8 mouse cellular contexts compared by ENCODE assay signal in genomic region chr14:78725307-78725956, GRCm38 (mm10). TPM values are rescaled to one million over a fixed set of nuclear protein-coding genes. Genes with fewer than 3 reads are reported as not detected.
DNase-seq lines count a peak whose midpoint lies in the region; ATAC-seq and TF ChIP-seq lines count a peak whose summit lies in the region.

No protein-coding gene starts in this region.

- DNase-seq in thymus, adult 2 months, result peak; percentile 11
- no peak for DNase-seq in thymus, adult 18-20 months
- DNase-seq in liver, postnatal 0 days, result no peak
- no peak for DNase-seq in cerebellum, adult 9-11 months

- no peak for TF ChIP-seq CTCF in thymus, adult 2 months (IDR thresholded peaks at IDR 0.05; ENCODE audit: borderline replicate concordance, control insufficient read depth, extremely low read depth, insufficient read depth, low read length, poor library complexity)
- no peak for TF ChIP-seq CTCF in liver, postnatal 0 days (IDR thresholded peaks at IDR 0.05; ENCODE audit: low read depth)

- H3K27me3 ChIP-seq in thymus, adult 2 months (ENCODE audit: control insufficient read depth, insufficient read depth, low read length), result no peaks in the 10 kb centered on the region; the same call in 1 of the 2 replicates
- H3K27me3 ChIP-seq in forebrain, embryonic 15.5 days, result peaks cover 8% of the 10 kb centered on the region; the same call in 1 of the 2 replicates
- H3K27me3 ChIP-seq in liver, postnatal 0 days (ENCODE audit: insufficient read depth, low read length), result peaks cover 3% of the 10 kb centered on the region; the same call in 1 of the 2 replicates
- peaks cover 9% of the 10 kb centered on the region; the same call in 1 of the 2 replicates for H3K27me3 ChIP-seq in neural tube, embryonic 13.5 days

- peak; percentile 60; the same call in 1 of the 2 replicates for ATAC-seq in forebrain, embryonic 15.5 days (replicated peaks)
- peak; percentile 59 for ATAC-seq in inflammation-experienced regulatory T-cells, adult 6 months
- ATAC-seq in liver, postnatal 0 days, result peak; percentile 53
- ATAC-seq in neural tube, embryonic 13.5 days (ENCODE audit: low read depth), result peak; percentile 59
- ATAC-seq in erythroid progenitor cell, adult 5-6 weeks (replicated peaks; ENCODE audit: low FRiP score, poor library complexity, severe bottlenecking), result no peak

- TF ChIP-seq EP300 in liver, postnatal 0 days (IDR thresholded peaks at IDR 0.05; ENCODE audit: low read depth), result no peak

- 29% methylated on average over 26 of the region's 26 CpGs for WGBS in thymus, adult 2 months
- 4% methylated on average over 26 of the region's 26 CpGs for WGBS in forebrain, embryonic 15.5 days
- WGBS in liver, postnatal 0 days (ENCODE audit: insufficient replicate concordance), result 4% methylated on average over 26 of the region's 26 CpGs
- WGBS in neural tube, embryonic 13.5 days, result 1% methylated on average over 26 of the region's 26 CpGs

- H3K36me3 ChIP-seq in thymus, adult 2 months (ENCODE audit: control insufficient read depth, insufficient read depth, low read length), result no peaks in the 10 kb centered on the region
- no peaks in the 10 kb centered on the region for H3K36me3 ChIP-seq in forebrain, embryonic 15.5 days
- no peaks in the 10 kb centered on the region for H3K36me3 ChIP-seq in liver, postnatal 0 days (replicated peaks; ENCODE audit: insufficient read depth, low read length)
- H3K36me3 ChIP-seq in neural tube, embryonic 13.5 days, result no peaks in the 10 kb centered on the region

- H3K9ac ChIP-seq in forebrain, embryonic 15.5 days (replicated peaks), result peak overlapping the region; percentile 57
- peak overlapping the region; percentile 68 for H3K9ac ChIP-seq in liver, postnatal 0 days (replicated peaks)
- H3K9ac ChIP-seq in neural tube, embryonic 13.5 days, result peak overlapping the region; percentile 80

- no peaks in the 10 kb centered on the region for H3K9me3 ChIP-seq in forebrain, embryonic 15.5 days
- H3K9me3 ChIP-seq in liver, postnatal 0 days (ENCODE audit: low read length), result no peaks in the 10 kb centered on the region
- no peaks in the 10 kb centered on the region for H3K9me3 ChIP-seq in neural tube, embryonic 13.5 days

- no peak overlapping the region for H3K27ac ChIP-seq in thymus, adult 2 months (ENCODE audit: control insufficient read depth, insufficient read depth, low read length)
- H3K27ac ChIP-seq in forebrain, embryonic 15.5 days (replicated peaks), result no peak overlapping the region
- H3K27ac ChIP-seq in liver, postnatal 0 days (ENCODE audit: low read depth), result peak overlapping the region; percentile 60
- 0 out of 2 replicates have a peak overlapping the region, but pooled peaks have one; percentile 52 for H3K27ac ChIP-seq in neural tube, embryonic 13.5 days (replicated peaks)

- TF ChIP-seq POLR2A in thymus, adult 2 months (IDR thresholded peaks at IDR 0.05; ENCODE audit: control insufficient read depth, extremely low read depth, insufficient read depth, low read length, poor library complexity), result no peak

- H3K4me1 ChIP-seq in thymus, adult 2 months (replicated peaks; ENCODE audit: control insufficient read depth, insufficient read depth, low read length), result peaks cover 9% of the 10 kb centered on the region
- H3K4me1 ChIP-seq in forebrain, embryonic 15.5 days, result peaks cover 20% of the 10 kb centered on the region
- H3K4me1 ChIP-seq in liver, postnatal 0 days (ENCODE audit: insufficient read depth), result peaks cover 10% of the 10 kb centered on the region
- H3K4me1 ChIP-seq in neural tube, embryonic 13.5 days (replicated peaks), result peaks cover 30% of the 10 kb centered on the region

- H3K4me2 ChIP-seq in forebrain, embryonic 15.5 days (replicated peaks), result peak overlapping the region; percentile 95
- peak overlapping the region; percentile 69 for H3K4me2 ChIP-seq in liver, postnatal 0 days (ENCODE audit: low read depth, low read length)
- peak overlapping the region; percentile 92 for H3K4me2 ChIP-seq in neural tube, embryonic 13.5 days

- peak overlapping the region; percentile 78 for H3K4me3 ChIP-seq in thymus, adult 2 months (ENCODE audit: control insufficient read depth, insufficient read depth, low read length)
- peak overlapping the region; percentile 55 for H3K4me3 ChIP-seq in forebrain, embryonic 15.5 days
- H3K4me3 ChIP-seq in liver, postnatal 0 days (ENCODE audit: low read depth, low read length), result peak overlapping the region; percentile 46
- peak overlapping the region; percentile 62 for H3K4me3 ChIP-seq in neural tube, embryonic 13.5 days

RNA-seq across cellular contexts. Expression of gene Dgkh, which starts 7.1 kb away (rescaled TPM):
- polyA plus RNA-seq in thymus, adult 2 months (2012; rRNA removed), result 0.84 and 0.88 TPM in 2 replicates
- polyA plus RNA-seq in forebrain, embryonic 15.5 days (2015; fragmentation: Nextera tagmentation; extraction: Ambion mirVana), result 2.6 and 2.8 TPM in 2 replicates
- polyA plus RNA-seq in inflammation-experienced regulatory T-cells, adult 6 months (2017; shearing (Covaris generic)), result 1 to 10 TPM; 1.6 to 3.2 (median 2.2) TPM
- polyA plus RNA-seq in liver, postnatal 0 days (2015; fragmentation: Nextera tagmentation; extraction: Ambion mirVana), result 0.33 and 0.48 TPM in 2 replicates
- polyA plus RNA-seq in neural tube, embryonic 13.5 days (2015; fragmentation: Nextera tagmentation; extraction: Ambion mirVana), result 11.8 and 16.3 TPM in 2 replicates
- 0.84 and 1.1 TPM in 2 replicates for total RNA-seq in erythroid progenitor cell, adult 5-6 weeks (2015; ENCODE audit: low replicate concordance)
- total RNA-seq in erythroid progenitor cell, adult 5-6 weeks (2017; ENCODE audit: low replicate concordance), result 0.90 and 3.6 TPM in 2 replicates

Comparison
In these comparisons a context has a peak if more than half of its experiments do, and no peak if none do; other contexts are left out.
1. H3K27ac ChIP-seq: peak in liver, postnatal 0 days (single experiment) and neural tube, embryonic 13.5 days (single experiment); none in thymus, adult 2 months (single experiment) and forebrain, embryonic 15.5 days (single experiment).
2. Peak in every context shown above with its lines, with median percentiles within 50 percentile points of each other: H3K4me3 ChIP-seq, H3K4me2 ChIP-seq and H3K9ac ChIP-seq.